Mouse (Mus musculus) inflammation-experienced regulatory T-cells, adult 6 months (primary cell): ENCODE results near the gene Kcnq5. TPM values are rescaled to one million over a fixed set of nuclear protein-coding genes. Genes with fewer than 3 reads are reported as not detected.
"Not testable (repeated sequence)": the region's sequence is repeated elsewhere in the genome, so short reads cannot be mapped to it uniquely, and the experiment has no call there.

Experiments
- ATAC-seq: one replicate; pipeline ENCODE4 v1.8.0; 2017
- polyA plus RNA-seq, 3 experiments: library from polyadenylated mRNA; unstranded; fragments of 100-300 nt; shearing (Covaris generic); gene quantifications; one replicate each; pipeline ENCODE4 v1.2.1; 2017

Kcnq5 gene
- polyA plus RNA-seq, 3 experiments from 2014 or later = 1.9 to 7.1 (median 4.6) TPM

- ATAC-seq = peak; percentile 81
Measured at GRCm38 (mm10) chr1:21460941-21461689, 500.6 kb downstream of the Kcnq5 start.

DNA sequence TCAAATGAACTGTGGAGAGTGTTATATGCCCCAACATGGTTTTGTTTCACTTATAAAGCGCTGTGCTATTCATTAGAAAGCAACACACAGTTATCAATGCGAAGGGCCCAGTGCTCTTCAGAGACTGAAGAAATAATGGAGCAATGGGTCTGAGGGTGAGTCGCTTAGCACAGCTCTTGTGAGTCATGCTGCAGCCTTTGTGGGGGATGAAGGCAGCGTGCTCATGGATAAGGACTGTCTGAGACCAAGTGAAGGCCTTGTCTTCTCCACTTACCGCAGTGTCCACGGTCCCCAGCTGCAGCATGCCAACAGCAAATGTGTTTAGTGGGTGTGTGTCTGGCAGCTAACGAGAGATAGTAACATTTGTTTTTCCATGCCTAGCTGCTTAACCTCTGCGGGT is 503.2 kb downstream of the Kcnq5 start:
- ATAC-seq = no peak

DNA sequence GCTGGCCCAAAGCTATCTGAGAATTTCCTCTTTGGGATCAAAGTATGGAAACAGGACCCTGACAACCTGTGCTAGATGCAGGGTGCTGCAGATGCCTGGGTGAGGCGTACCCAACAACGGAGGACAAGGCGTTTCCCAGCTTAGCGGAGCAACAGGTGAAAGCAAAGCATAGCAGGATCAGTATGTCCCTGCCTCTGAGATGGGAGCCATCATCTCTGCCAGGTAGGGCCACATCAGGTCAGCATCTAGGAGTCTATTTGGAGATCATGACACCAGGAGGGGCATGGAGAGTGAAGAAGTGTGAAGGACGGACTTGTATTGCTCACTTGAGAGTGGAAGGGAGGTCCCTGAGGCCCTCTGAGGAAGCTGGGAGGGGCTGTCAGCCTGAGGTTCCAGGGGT is 505.8 kb downstream of the Kcnq5 start:
- ATAC-seq = no peak

DNA sequence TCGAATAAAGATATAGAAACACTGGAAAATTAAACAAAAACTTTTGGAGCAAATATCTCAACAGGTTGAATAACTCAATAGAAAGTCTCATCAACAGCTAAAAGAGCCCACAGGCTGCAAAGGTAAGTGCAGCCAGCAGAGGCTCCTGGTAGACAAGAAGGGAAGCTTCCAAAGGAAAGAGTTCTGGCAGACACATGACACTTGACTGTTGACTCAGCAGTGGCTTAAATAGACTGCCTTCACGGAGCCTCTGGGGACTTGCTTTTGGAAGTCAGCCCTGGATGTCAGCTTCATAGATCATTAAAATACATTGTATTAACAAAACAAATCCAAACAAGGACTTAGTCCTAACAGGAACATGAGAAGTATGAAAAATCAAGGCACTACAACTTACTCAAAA is 513.5 kb downstream of the Kcnq5 start:
- ATAC-seq = no peak

DNA sequence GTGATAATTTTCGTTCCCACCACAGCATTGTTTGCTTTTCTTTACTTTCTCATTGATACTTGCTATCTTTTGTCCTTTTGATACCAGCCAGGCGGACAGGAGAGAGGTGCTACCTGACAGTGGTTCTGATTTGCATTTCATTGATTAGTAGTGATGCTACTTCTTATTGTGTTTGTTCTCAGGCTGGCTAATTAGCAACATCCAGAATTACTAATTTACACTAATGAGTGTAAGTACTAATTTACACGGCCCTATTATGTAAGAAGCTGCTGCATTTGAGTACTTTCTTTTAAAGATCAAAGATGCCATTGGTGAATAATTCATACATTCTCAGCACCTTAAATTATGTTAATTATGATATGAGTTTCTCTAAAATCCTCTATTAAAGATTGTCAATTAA is 525.0 kb downstream of the Kcnq5 start:
- no peak for ATAC-seq

DNA sequence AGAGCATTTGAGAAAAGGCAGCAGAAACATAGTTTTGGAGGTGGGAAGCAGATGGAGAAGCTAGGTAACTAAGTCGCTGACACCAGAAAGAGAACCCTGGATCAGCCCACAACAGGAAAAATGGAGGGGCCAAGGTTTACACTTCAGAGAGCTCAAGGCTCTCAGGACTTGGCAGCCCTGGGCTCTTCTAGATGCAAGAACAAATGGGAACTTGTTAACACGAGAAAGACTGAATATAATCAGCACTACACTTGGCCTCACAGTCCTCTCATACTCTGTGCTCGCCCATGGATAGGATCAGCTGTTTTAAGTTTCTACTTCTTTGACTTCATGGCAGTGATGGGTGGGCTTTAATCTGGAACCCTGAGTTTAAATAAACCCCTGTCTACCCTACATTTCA is 526.9 kb downstream of the Kcnq5 start:
- no peak for ATAC-seq

- no peak for ATAC-seq
Measured at GRCm38 (mm10) chr1:21431666-21432065, 530.1 kb downstream of the Kcnq5 start.

- no peak for ATAC-seq
Measured at GRCm38 (mm10) chr1:21428079-21428478, 533.7 kb downstream of the Kcnq5 start.

- peak; percentile 73 for ATAC-seq
Measured at GRCm38 (mm10) chr1:21425654-21426053, 536.1 kb downstream of the Kcnq5 start.

DNA sequence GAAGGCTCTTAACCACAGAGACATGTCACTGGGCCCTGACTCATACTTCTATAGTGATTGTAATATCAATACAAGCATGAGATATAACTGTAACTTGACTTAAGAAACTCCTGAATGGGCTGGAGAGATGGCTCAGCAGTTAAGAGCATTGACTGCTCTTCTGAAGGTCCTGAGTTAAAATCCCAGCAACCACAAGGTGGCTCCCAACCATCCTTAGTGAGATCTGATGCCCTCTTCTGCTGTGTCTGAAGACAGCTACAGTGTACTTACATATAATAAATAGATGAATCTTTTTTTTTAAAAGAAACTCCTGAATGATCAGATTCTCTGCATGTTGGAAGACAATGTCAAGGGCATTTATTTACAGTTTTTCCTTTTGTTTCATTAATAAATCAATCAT is 542.4 kb downstream of the Kcnq5 start:
- no peak for ATAC-seq

GRCm38 (mm10) chr1:21412197-21412555 is 549.6 kb downstream of the Kcnq5 start:
- no peak for ATAC-seq

GRCm38 (mm10) chr1:21411331-21412196 is 550.2 kb downstream of the Kcnq5 start:
- peak; percentile 88 for ATAC-seq

- ATAC-seq = no peak
Measured at GRCm38 (mm10) chr1:21407266-21407665, 554.5 kb downstream of the Kcnq5 start.

DNA sequence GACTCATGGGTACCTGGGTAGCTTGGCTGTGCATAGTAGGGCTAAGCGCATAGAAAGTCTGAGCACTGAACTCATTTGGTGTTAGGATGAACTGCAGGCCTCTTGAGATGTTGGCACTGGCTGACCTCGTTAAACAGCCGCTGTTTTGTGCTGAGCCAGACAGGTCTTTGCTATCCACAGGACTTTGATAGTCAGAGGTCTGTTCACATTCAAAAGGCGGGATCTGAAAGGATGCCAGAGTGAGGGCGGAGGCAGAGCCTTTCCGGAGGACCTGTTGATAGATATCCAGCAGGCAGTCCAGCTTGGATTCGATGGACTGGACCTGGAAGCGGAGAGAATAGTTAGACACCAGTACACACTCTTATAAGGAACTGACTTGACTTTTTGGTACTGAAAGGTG is 558.9 kb downstream of the Kcnq5 start:
- no peak for ATAC-seq

DNA sequence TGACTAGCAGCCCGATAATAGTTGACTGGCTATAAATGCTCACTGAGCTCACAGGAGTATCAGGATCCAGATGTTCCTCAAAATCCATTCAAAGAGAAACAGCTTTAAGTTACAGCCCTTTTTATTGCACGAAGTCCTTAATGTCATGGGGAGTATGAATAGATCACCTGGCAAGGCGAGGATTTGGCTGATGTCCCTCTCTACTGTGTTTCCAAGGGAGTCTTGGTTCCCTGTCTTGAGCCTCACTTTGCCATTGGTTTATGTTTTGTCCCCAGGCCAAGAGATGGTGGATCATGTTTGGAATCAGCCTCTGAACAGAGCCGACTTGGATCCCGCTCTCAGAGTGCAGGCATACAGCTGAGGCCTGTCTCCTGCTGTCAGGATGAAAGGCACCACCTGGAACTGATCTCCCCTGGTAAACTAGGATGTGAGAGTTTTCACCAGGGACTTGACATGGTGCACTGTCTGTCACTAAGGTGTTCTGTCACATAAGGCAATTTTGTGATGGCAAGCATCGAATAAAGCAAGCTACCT is 570.5 kb downstream of the Kcnq5 start:
- no peak for ATAC-seq

GRCm38 (mm10) chr1:21383256-21383655 is 578.5 kb downstream of the Kcnq5 start, which contains the start of gene Khdc1b:
Khdc1b (plus strand) TSS chr1:21383556.
- ATAC-seq = no peak

DNA sequence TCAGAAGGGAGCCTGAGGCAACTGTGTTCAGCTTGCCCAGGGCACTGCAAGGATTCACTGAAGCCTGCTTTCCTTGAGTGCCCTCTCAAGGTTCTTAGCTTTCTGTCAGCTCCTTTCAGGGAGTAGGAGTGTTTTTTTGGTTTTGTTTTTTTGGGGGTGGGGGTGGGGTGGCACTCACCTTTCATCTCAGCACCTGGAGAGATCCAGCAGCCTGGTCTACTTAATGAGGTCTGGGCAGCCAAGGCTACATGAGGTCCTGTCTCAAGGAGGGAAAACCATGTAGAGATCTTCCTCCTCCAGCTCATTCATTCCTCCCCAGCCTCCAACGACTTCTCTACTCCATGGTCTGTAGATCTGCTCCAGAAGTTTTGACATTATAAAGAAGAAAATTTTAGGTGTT is 593.7 kb downstream of the Kcnq5 start, which contains the start of gene Khdc1c:
TSS of gene Khdc1c (plus strand) at position 301 of the 400 bp plus-strand sequence.
- ATAC-seq = not testable (repeated sequence)

- no peak for ATAC-seq
Measured at GRCm38 (mm10) chr1:21349341-21349740, 612.4 kb downstream of the Kcnq5 start, which contains the start of gene Khdc1a. Khdc1a (plus strand) TSS chr1:21349641.
